Mouse (Mus musculus) spleen, adult 2 months (tissue): ENCODE measurements at regions not wholly inside any gene's neighbourhood (a gene's known extent, or its start where the extent isn't known, plus 50 kb on each side); places are given as distances from the start of the nearest gene placed in this dataset.

Experiments
- DNase-seq, 2 experiments: peaks; one replicate each; pipeline versions ENCODE4 v3.0.0 to v3.0.0-alpha.2; 2012 to 2021; ENCODE audit warnings: low spot score in 2 of 2, low read depth in 1 of 2
- H3K27ac ChIP-seq: fragments of 200-500 bp; 2 replicates; pipeline ENCODE4 v1.5.1; 2012; ENCODE audit warnings: low read length, inconsistent platforms; ENCODE audit not compliant: insufficient read depth
- H3K27me3 ChIP-seq: fragments of 200-500 bp; 2 replicates; pipeline ENCODE4 v1.6.1; 2012; ENCODE audit warnings: mild to moderate bottlenecking, moderate library complexity, low read length, inconsistent platforms; ENCODE audit not compliant: control insufficient read depth, insufficient read depth
- H3K36me3 ChIP-seq: fragments of 200-500 bp; 2 replicates; pipeline ENCODE4 v1.6.1; 2012; ENCODE audit warnings: mild to moderate bottlenecking, low read length, inconsistent platforms; ENCODE audit not compliant: control insufficient read depth, insufficient read depth
- H3K4me1 ChIP-seq: fragments of 200-500 bp; 2 replicates; pipeline ENCODE4 v1.6.1; 2011; ENCODE audit warnings: inconsistent platforms; ENCODE audit not compliant: control insufficient read depth, insufficient read depth, insufficient read length
- H3K4me3 ChIP-seq: fragments of 200-500 bp; 2 replicates; pipeline ENCODE4 v1.5.1; 2011; ENCODE audit warnings: mild to moderate bottlenecking, inconsistent platforms; ENCODE audit not compliant: insufficient read depth, insufficient read length; ENCODE audit errors: extremely low read depth
- CTCF ChIP-seq: fragments of 200-500 bp; IDR thresholded peaks from 2 replicates; pipeline ENCODE4 v1.5.1; 2011; ENCODE audit warnings: mild to moderate bottlenecking, inconsistent platforms; ENCODE audit not compliant: insufficient read depth, insufficient read length, insufficient replicate concordance; ENCODE audit errors: extremely low read depth
- POLR2A ChIP-seq: fragments of 200-500 bp; IDR thresholded peaks from 2 replicates; pipeline ENCODE4 v1.6.1; 2011; ENCODE audit warnings: low read depth, low read length, inconsistent platforms
- WGBS: fragments of 180-500 bp; shearing (Covaris S2); methylation state at CpG from one replicate; pipeline ENCODE4 v1.1.7; 2018; 5-methylcytosine and 5-hydroxymethylcytosine counted together

GRCm38 (mm10) chr2:114260397-114261071 is 59.3 kb upstream of the Zfp770 start:
- no peaks in the 10 kb centered on the region; the same call in 1 of the 2 replicates for H3K4me1 ChIP-seq
- no peak for DNase-seq
- 45% methylated on average over 8 of the region's 8 CpGs for WGBS

GRCm38 (mm10) chr2:114259539-114259938 is 58.3 kb upstream of the Zfp770 start:
- DNase-seq: no peak
- H3K27ac ChIP-seq: no peak overlapping the region
- WGBS: 61% methylated on average over 4 of the region's 4 CpGs
- H3K36me3 ChIP-seq: no peaks in the 10 kb centered on the region
- H3K4me3 ChIP-seq: no peak overlapping the region
- TF ChIP-seq POLR2A (no peak), CTCF (no peak)
- H3K4me1 ChIP-seq: no peaks in the 10 kb centered on the region; the same call in 1 of the 2 replicates
- H3K27me3 ChIP-seq: no peaks in the 10 kb centered on the region

More at GRCm38 (mm10) chr2:114260397-114261071, 59.3 kb upstream of the Zfp770 start:
- no peak overlapping the region for H3K27ac ChIP-seq
- no peak for TF ChIP-seq POLR2A
- peak; percentile 34; the same call in 1 of the 2 replicates for TF ChIP-seq CTCF
- no peaks in the 10 kb centered on the region for H3K36me3 ChIP-seq
- H3K27me3 ChIP-seq: no peaks in the 10 kb centered on the region
- H3K4me3 ChIP-seq: no peak overlapping the region
